Mouse (Mus musculus) kidney, adult 11 months (tissue): Measurements from ENCODE around the gene Eif4a2.
"Not testable (repeated sequence)": the region's sequence is repeated elsewhere in the genome, so short reads cannot be mapped to it uniquely, and the experiment has no call there.

ENCODE experiments used
- DNase-seq: peaks from one replicate; pipeline ENCODE4 v3.0.0; 2022

Gene Eif4a2

DNA sequence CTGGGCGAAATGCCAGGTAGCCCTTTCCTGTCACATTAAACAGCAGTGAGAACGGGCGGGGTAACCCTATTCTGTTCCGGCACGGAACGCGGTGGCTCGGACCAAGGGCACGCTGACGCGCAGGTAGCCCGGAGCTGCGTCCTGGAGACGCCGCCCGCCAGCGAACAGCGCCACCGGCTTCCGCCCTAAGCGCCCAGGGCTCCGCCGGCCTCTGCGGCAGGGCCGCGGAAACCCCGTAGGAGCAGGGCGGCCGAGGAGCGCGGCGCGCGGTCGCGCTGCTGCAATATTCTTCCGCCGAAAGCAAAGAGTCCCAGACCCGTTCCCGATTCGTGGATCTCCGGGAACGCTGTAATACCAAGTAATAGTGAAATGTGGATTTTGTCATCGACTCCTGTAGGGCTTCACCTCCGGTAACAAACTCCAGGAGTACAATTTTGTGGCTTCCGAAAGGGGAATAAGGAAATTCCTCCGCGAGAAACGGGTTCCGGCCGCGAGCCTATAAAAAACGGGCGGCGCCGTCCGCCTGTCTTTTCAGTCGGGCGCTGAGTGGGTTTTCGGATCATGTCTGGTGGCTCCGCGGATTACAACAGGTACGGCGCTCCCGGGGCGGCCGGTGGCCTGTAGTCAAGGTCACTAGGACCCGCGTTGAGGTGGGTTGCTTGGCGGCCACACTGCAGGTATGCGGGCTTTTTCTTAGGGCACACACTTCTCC is at the start of gene Eif4a2:
TSS of gene Eif4a2 (plus strand) at position 214 of the 712 bp plus-strand sequence.
- DNase-seq = peak; percentile 90

GRCm38 (mm10) chr16:23057668-23058447 is 49.4 kb upstream of the Eif4a2 start, which contains the start of gene Kng1:
TSS of gene Kng1 (plus strand) at chr16:23057865.
- DNase-seq = not testable (repeated sequence)

DNA sequence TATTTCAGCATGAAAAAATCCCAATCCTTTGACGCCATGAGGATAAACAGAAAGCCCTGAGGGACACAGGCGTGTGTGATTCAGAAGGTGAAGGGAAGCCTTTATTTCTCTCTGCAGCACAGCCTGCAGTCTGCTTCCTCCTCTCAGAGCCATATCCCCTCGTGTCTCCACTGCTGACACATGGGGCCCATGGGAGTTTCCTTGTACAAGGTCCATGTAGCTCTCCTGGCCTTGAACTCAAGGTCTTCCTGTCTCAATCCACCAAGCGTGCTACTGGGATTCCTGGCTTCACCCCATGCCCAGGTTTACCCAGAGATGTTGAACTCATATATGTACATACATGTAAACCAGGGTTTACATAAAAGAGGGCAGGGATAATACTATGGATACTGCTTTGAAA is 47.6 kb upstream of the Eif4a2 start:
- DNase-seq = not testable (repeated sequence)

GRCm38 (mm10) chr16:23060781-23061325 is 46.4 kb upstream of the Eif4a2 start:
- DNase-seq = not testable (repeated sequence)

GRCm38 (mm10) chr16:23077516-23077915 is 29.7 kb upstream of the Eif4a2 start:
- DNase-seq = not testable (repeated sequence)

DNA sequence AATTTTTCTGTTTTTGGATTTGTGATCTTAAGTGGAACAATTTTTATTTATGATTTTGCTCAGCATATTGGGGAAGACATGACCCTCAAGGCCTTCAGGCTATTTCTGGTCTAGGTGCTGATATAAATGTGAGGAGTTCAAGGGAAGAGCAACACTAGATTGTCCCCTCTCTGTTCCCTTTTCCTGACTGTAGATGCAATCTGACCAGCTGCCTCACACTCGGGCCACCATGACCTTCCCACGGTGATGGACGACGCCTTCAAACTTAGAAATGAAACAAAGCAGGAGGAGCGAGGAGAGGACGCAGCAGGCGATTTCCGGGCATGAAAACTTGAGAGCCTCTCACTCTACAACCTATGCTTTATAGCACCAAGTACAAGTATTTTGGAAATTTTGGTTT is 20.1 kb upstream of the Eif4a2 start:
- not testable (repeated sequence) for DNase-seq

- DNase-seq = not testable (repeated sequence)
Measured at GRCm38 (mm10) chr16:23087712-23088111, 19.5 kb upstream of the Eif4a2 start.

DNA sequence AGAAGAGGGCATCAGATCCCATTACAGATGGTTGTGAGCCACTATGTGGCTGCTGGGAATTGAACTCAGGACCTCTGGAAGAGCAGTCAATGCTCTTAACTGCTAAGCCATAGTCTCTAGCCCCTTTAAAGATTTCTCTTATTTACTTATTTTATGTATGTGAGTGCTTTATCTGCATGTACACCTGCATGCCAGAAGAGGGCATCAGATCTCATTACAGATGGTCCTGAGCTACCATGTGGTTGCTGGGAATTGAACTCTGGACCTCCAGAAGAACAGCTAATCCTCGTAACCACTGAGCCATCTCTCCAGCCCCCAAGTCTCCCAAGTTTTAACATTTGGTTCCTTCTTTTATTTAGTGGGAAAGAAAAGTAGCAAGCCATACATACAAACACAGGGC is 18.8 kb upstream of the Eif4a2 start:
- not testable (repeated sequence) for DNase-seq

- DNase-seq = not testable (repeated sequence)
Measured at GRCm38 (mm10) chr16:23091345-23091744, 15.9 kb upstream of the Eif4a2 start.

- DNase-seq = no peak
Measured at GRCm38 (mm10) chr16:23093321-23093953, 13.8 kb upstream of the Eif4a2 start.

DNA sequence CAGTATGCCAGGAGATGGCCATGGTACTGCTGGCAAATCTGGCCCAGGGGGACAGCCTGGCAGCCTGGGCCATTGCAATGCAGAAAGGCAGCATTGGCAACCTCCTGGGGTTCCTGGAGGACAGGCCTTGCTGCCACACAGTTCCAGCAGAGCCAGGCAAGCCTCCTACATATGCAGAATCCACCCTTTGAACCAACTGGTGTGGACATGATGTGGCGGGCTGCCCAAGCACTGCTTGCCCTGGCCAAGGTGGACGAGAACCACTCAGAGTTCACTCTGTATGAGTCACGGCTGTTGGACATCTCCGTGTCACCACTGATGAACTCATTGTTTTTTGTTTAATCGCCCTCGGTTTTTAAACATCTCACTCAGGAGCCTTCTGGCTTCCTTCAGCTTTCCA is 13.1 kb upstream of the Eif4a2 start:
- peak; percentile 31 for DNase-seq

- not testable (repeated sequence) for DNase-seq
Measured at GRCm38 (mm10) chr16:23095581-23095980, 11.7 kb upstream of the Eif4a2 start.

DNA sequence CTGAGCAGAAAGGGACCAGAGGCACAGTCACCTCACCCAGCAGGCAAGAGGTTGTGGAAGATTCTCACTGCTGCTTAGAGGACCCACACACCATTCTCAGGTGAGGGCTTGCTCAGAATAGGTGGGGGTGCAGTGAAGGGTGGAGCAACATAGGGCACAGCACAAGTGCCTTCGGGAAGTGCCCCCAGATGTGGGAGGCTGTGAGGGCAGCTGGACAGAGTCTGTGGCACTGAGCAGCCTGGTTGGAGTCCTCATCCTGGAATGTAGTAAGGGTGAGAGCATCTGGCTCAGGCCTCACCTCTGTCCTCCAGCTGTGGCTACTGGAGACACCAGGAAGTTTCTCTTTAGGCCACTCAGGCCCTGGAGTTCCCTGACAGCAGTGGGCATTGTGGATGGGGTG is 10.4 kb upstream of the Eif4a2 start:
- DNase-seq = not testable (repeated sequence)

DNA sequence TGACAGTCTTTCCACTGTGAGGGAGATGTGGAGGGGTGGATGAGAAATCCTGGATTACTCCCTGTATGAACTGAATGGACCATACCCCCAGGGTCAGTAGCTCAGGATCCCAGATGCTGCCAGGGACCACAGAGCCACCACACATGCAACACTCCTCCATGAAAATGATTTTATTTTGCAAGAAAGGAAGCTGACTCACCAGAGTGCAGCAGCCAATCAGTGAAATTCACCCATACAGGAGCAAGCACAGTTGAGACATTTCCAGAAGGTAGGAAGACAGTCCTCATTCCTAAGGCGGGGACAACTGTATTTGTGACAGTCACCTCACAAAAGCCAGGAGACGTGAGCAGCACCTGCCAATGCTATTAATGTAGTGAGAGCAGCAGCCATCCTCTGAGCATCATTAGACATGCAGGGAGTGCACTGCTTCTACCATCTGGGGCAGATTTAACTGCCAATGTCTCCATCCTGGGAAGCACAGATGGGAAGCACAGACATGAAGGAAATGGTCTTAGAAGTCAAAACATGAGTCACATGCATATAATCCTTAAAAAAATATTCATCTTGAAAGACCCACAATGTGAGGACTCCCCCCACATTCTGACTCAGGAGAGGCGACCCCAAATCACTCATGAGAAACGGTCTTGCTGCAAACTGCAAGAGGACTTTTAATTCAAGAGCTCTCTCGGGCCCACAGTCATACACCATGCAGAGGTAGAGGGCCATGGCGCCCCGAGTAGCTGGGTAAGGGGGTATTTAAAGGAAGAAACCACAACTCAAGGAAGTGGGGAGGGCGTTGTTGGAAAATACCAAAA is 9.7 kb upstream of the Eif4a2 start:
- DNase-seq = not testable (repeated sequence)

DNA sequence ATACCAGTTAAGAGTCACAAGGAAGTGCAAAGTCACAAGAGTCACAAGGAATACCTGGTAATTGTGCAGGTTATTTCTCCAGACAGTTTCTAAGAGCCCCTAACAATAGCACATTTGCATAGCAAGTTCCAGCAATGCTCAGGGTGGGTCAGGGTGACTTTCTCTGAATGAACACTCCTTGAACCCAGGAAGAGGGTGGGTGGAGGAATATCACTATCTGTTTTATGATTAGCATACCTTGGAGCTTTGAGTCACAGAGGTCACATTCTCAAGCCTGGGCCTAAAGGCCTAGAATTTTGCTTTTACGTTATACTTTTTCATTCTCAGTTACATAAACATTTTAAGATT is 9.2 kb upstream of the Eif4a2 start:
- DNase-seq = not testable (repeated sequence)

GRCm38 (mm10) chr16:23099632-23100031 is 7.6 kb upstream of the Eif4a2 start:
- no peak for DNase-seq

DNA sequence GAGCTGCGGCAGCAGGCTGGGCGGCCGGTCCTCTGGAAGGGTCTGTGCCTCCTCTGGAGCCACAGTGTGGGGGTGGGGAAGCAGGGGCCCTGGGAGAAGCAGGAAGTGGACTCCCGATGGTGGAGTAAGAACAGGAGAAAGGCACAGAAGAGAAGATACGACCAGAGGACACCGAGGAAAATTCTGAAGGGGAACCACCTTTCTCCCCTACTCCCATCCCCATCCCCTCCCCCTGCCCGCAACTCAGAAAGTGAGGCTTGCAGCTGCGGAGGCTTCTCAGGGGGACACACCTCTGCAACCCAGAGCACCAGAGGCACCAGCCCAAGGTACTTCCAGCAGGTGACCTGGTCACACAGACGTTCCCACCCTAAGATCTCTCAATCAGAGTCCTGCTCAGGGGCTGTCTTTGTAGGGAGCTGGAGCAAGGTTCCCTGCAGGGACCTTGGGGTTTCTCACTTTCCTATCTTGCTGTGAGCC is 7.1 kb upstream of the Eif4a2 start:
- no peak for DNase-seq

DNA sequence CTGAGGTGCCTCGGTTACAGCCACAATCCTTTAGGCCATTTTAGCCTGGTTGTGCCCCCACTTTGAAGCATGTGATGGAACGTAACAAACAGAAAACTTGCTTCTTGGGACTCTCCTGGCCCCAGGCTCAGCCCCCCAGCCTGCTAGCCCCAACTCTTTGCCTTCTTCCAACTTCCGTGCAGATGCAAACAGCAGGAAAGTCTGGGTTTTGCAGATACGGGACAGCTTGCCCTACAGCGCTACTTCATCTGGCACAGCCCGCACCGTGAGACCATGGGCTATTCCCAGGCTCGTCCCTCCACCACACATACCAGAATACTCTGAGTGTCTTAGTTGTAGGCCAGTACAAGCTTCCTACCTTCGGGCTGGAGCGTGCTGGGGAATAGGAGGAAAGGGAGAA is 6.6 kb upstream of the Eif4a2 start:
- DNase-seq = no peak

DNA sequence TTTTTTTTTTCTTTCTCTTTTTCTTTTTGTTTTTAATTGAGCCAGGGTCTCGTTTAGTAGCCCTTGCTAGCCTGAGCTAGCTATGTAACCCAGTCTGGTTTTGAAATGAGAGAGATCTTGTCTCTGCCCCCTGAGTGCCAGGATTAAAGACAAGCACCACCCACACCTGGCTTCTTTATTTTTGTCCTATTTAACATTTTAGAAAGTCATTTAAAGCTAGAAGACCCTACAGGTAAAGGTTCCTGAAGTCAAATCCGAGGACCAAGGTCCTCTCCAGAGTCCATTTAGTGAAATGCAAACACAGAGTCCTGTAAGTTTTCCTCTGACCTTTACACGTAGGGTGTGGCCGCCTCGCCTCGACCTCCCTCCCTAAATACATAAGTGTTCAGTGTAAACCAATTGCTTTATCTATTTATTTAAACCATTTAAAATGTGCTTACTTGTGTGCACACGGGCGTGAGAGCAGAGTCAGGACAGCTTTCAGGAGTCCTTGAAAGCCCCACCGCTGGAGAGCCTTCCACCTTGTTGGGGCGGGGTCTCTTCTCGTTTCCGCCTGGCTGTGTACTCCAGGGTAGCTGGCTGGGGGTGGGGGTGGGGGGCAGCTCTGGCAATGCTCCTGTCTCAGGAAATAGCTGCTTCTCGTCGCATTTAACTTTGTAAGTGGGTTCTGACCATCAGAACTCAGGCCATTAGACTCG is 4.8 kb upstream of the Eif4a2 start:
- DNase-seq = no peak

DNA sequence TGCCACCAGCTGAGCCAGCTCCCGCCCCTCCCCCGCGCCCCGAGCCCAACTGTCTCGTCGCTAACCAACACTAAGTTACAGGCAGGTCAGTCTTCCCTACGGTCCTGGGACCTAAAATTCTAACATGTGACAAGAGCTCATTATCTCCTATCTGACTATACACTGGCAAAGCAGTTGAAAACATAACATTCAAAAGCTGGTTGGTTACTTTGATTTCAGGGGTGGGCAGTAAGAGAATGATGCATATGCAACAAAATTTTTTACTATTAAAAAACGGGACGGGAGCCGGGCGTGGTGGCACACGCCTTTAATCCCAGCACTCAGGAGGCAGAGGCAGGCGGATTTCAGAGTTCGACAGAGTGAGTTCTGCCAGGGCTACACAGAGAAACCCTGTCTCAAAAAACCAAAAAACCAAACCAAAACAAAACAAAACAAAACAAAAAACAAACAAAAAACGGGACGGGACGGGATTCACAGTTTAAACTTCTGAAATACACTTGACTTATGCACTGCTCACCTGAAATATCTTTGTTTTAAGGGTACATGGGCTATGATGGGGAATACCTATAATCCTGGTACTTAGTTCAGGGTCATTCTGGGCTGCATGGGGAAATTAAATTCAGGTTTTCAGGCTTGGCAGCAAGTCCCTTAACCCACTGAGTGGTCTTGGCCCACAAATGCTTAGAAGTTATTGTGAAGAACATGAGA is 4.1 kb upstream of the Eif4a2 start:
- no peak for DNase-seq

DNA sequence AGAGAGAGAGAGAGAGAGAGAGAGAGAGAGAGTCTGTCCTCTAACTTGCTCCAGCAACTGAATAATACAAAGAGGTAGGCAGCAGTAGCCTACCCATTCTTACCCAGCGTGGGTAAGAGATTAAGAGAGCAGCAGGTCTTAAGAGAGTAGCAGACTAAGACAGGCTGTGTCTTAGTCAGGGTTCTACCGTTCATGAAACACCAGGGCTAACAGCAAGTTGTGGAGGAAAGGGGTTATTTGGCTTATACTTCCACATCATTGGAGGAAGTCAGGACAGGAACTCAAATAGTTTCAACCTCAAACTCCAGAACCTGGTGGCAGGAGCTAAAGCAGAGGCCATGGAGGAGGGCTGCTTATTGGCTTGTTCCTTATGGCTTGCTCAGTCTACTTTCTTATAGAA is 3.4 kb upstream of the Eif4a2 start:
- no peak for DNase-seq
